Mouse (Mus musculus) megakaryocyte, embryonic 14.5 days (primary cell): ENCODE measurements around the gene Tor4a.

Experiments used
- FLI1 ChIP-seq: IDR thresholded peaks from 2 replicates; pipeline ENCODE4 v1.6.1; 2012; ENCODE audit warnings: low read length, inconsistent platforms, mixed read lengths
- GATA1 ChIP-seq: IDR thresholded peaks from 3 replicates; pipeline ENCODE4 v1.6.1; 2012; ENCODE audit warnings: mixed read lengths, low read length, inconsistent platforms, borderline replicate concordance

- no peak for TF ChIP-seq GATA1
- no peak for TF ChIP-seq FLI1
Observed at GRCm38 (mm10) chr2:25243342-25243741, 46.7 kb upstream of the Tor4a start.
